Mouse (Mus musculus): ENCODE results near the gene Dntt. TPM values are rescaled to one million over a fixed set of nuclear protein-coding genes. Genes with fewer than 3 reads are reported as not detected.

Dntt gene
- polyA plus RNA-seq, 1 experiment from 2014 or later = 0.22 TPM

Other genes starting within 250 kb of the Dntt start
- 20.4 and 22.9 TPM in 2 replicates for gene Ccnj, start 198.0 kb upstream of the Dntt start, polyA plus RNA-seq (2015; fragmentation: Nextera tagmentation; extraction: Ambion mirVana)
- 6.1 and 6.9 TPM in 2 replicates for gene Zfp518a, start 134.6 kb upstream of the Dntt start, polyA plus RNA-seq (2015; fragmentation: Nextera tagmentation; extraction: Ambion mirVana)
- 0.64 and 0.70 TPM in 2 replicates for gene Blnk, start 34.7 kb upstream of the Dntt start, polyA plus RNA-seq (2015; fragmentation: Nextera tagmentation; extraction: Ambion mirVana)
- gene Opalin, start 47.8 kb downstream of the Dntt start, polyA plus RNA-seq (2015; fragmentation: Nextera tagmentation; extraction: Ambion mirVana) = not detected in 2 replicates
- 1.1 and 1.4 TPM in 2 replicates for gene Tll2, start 177.6 kb downstream of the Dntt start, polyA plus RNA-seq (2015; fragmentation: Nextera tagmentation; extraction: Ambion mirVana)
- gene Tm9sf3, start 234.7 kb downstream of the Dntt start, polyA plus RNA-seq (2015; fragmentation: Nextera tagmentation; extraction: Ambion mirVana) = 105 and 115 TPM in 2 replicates